Mouse (Mus musculus) kidney, adult 9 months (tissue): ENCODE results near the gene Rtl10.

Experiments used
- DNase-seq: peaks from one replicate; pipeline ENCODE4 v3.0.0; 2022

Rtl10 gene

DNA sequence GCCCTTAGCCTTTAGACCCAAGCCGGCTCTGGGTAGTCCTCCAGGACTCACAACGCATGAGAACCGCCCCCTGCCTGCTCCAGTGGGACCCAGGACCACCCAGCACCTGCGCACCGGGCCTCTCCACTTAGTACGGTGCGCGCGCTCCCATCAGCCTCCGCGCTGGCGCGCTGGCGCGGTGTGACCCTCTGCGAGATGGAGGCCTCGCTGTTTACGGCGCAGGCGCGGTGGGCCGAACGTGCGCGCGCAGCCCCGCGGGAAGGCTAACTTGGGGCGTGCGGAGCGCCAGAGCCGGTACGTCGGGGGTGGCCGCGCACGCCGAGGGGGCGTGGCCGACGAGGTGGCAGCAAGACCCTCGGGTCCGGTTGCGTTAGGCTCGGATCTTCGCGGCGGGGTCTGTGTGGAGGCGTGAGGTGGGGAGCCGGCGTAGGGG is at the start of gene Rtl10, which contains the start of gene Gnb1l:
Gene Rtl10 (plus strand): TSS at position 344 of the 433 bp plus-strand sequence.
Gene Gnb1l (plus strand): TSS at position 156 of the 433 bp plus-strand sequence.
- DNase-seq = peak; percentile 95

DNA sequence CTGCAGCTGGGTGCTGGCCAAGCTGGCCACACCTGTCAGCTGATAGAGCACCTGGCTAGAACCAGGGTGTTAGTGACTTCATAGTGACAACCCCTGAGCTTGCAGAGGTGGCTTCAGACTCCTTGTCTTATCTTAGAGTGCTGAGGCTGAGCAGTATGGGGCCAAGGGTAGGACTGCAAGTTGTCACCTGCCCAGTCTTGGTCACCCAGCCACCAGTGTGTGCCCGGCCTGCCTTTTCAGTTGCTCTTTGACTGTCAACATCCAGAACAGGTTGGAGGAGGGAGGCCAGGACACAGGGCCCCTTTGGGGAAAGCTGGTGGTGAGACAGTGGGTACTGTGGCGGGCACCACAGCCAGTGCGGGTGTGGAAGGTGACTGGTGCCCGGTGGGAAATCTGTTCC is 49.7 kb upstream of the Rtl10 start:
- no peak for DNase-seq

DNA sequence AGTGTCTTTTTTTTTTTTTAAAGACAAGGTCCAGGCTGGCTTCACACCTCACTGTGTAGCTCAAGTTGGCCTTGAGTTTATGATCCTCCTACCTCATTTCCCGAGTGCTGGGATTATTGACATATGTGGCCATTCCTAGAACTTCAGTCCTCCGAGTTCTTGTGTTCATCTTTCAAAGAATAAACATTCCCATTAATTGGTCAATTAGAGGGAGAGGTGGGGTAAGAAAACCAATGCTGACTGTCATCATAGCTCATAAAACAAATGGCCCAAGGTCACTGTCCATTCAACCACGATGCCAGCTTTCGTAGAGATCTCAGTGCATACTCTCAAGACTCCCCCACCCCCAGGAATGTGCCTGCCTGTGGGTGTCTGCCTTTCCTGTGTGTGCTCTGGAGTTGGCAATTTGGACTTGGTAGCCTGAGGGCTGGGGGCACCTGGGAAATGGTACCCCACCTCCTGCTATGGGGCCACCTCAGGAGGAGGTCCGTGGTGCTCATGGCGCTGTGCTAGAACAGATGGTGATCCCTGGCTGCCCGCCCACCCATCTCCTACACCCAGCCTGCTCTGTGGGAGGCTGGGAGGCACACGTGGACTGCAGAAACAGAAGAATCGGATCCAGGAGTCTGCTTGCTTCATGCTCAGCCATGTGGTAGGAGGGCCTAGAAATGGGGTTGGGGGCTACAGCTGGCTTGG is 47.1 kb upstream of the Rtl10 start:
- no peak for DNase-seq

DNA sequence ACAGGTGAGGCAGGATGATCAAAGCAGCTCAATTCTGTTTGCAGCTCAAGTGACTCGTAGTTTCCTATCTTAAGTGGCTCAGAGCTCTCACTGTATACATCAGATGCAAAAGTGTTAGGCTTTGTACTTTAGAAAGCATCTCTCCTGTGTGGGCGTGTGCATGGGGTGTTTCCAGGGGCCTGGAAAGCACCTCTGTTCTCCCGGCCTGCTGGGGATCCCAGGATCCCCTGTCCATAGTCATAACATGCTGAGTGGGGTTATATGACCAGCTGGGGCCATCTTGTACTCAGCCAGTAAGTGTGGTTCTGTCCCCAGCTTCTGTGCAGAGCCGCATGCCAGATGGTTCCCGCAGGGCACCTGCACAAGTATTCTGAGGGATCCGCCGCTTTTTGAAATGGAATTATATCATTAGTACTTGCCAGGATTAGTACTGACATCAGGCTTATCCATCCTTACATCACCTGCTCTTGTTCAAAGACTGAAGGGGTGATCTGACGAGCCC is 46.3 kb upstream of the Rtl10 start:
- DNase-seq = no peak

DNA sequence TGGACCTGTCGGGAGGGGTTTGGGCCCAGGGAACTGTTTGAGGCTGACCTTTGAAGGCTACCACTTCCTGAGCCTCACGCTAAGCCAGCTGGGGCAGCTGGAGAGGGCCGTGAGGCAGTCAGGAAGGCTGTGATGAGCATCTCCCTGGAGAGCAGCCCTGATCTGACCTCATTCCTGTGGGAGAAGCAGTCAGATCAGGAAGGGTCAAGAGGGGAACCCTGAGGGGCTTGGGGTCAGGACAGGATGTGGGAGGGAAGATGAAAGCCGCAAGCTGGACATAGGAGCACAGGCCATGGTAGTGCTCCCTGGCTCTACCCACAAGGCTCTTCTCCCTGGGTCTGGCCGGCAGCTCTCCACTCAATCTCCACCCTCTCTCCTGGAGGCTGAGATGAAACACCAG is 44.9 kb upstream of the Rtl10 start:
- peak; percentile 26 for DNase-seq

DNA sequence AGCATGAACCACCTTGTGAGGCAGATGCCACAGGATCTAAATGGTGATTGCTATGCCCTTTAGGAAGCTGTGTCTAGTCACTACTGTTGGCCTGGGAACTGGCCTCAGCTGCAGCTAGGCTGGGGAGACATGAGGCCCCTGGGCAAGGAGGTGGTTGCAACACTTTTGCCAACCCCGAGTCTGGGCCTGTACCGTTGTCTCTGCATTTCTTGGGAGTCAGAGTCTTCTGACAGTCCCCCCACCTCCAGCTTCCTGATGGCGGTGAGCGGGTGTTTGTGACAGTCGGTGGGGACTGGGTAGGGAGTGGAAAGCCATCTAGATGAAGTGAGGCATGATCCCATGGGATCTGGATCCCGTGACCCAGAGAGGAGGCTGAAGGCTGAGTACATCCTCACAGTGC is 43.3 kb upstream of the Rtl10 start:
- DNase-seq = no peak

DNA sequence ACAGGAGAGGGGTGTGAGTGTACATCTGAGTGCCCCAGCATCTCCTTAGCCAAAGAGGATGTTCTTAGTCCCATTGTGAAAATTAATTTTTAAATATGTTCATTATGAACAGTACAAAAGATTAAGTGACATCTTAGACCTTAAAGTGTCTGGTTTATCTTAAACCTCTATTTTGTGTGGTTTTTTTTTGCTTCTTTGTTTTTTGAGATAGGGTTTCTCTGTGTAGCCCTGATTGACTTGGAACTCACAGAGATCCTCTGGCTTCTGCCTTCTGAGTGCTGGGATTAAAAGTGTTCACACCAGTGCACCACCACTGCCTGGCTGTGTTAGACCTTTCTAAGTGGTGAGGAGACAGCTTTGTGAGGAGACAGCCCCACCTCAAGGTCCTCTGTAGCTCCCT is 40.0 kb upstream of the Rtl10 start:
- no peak for DNase-seq

DNA sequence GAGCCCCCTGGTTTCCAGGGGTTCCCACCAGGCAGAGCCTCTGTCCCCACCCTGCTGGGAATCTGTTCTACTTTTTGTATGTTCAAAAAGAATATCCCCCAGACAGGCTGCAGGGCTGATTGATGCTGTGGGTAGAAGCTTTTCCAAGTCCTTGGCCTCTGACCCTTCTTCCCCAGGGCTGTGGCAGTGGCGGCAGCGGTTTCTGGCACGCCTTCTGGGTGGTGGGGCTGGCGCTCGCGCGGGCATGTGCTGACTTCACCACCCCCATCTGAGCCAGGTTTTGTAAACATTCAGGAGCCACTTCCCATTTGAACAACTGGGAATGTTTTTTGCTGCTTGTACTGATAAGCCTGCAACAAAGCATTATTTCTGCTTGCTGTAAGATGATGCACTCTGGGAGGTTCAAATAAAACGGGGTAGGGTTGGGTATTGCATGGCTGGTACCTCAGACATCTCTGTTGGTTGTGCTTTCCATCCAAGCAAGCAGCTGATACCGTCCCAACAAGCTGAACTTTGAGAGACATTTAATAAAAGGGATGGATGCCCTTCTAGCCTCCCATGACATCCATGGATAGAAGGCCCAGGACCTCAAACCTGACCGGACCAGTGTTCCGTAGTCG is 39.3 kb upstream of the Rtl10 start:
- no peak for DNase-seq

DNA sequence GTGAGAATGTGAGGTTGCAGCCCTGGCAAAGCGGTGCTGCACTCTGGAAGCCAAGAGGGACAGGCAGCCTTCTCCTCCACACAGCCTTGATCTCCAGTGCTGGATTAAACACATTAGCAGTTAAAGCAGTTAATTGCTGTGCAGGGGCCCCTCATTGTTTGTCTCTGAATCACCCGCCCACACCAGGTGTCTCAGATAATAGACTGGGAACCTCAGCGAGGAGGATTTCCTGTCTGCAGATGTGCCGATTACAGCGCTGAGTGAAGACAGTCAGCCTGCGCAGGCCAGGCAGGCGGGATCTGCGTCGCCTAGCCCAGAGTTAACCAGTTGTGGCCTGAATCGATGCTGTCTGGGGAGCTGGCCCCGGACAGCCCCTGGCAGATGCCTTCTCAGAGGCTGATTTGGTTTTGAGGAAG is 38.7 kb upstream of the Rtl10 start:
- DNase-seq = no peak

DNA sequence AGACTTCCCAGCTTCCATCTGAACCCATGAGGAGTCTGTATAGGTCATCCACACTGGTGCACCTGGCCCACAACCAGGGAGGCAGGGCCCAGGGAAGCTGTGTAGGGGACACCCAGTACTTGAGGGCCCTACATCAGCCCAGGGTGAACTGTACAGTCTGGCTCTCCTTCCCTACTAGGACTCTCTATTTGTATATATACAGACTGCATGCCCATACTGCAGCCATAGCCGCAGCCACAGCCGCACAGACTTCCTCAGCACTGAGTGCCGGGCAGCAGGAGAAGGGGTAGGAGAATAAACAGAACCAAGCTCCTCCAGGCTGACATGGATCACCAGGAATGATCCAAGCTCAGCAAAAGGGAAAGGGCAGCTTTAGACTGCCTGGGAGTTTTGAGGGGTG is 37.9 kb upstream of the Rtl10 start:
- no peak for DNase-seq

DNA sequence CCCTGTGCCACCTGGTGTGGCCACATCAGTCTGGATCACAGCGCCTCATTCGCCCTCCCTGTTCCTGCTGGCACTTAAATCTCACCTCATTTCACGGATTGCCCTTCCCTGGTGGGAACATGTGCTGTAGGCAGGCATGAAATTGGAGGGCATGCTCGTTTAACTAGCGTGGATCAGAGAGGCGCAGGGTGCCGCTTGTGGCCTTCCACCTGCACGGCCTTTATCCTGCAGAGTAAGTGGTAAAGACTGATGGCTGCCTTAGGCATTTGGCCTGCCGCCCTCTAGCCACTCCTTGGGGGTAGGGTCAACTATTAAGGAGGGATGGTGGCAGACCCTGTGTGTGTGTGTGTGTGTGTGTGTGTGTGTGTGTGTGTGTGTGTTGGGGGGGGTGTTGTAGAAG is 36.7 kb upstream of the Rtl10 start:
- no peak for DNase-seq

DNA sequence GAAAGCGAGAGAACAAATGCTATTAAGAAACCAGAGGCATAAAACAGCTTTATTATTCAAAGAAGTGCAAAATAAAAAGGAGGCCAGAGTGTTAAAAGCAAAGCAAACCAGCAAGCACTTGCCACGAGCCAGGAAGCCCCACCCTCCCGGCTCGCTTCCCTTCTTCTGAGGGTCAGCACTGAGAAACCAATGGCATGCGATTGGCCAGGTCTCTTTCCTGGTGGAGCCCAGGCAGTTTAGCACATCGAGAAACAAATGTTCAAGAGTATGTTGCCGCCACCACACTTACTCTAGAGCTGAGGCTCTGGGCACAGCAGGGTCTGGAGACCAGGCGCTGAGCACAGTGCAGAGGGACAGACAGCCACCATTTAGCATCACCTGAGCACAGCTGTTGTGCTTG is 36.1 kb upstream of the Rtl10 start:
- DNase-seq = no peak

DNA sequence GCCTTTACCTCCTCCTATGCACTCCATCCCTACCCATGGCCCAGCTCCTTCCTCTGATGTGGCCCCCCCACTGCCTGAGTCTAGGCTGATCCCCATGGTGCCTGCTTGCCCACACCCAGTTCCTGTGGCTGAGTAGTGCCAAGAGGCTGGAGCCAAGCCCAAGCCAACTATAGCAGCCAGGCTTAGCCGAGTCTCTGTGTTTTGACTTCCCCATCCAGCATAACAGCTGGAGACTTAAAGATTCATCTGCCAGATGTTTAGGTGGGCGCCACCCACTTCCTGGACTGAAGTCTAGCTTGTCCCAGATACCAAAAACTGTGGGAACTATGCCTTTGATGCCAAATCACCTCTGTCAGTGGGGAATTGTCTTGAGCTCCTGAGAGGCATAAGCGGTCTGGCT is 34.4 kb upstream of the Rtl10 start:
- DNase-seq = no peak

DNA sequence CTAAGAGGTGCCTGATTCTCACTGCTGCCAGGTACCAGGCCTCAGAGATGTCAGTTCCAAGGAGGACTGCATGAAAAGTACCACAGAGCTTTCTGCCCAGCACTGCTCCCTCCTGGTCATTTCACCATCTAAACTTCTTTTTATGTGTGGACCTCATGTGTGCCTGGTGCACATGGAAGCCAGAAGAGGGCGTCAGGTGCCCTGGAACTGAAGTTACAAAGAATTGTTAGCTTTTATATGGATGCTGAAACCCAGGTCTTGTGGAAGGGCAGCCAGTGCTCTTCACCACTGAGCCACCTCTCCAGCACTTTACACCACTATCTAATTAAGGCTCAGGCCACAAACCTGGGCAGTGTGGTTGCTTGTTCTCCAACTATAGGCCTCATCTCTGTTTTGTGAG is 27.9 kb upstream of the Rtl10 start:
- DNase-seq = no peak

DNA sequence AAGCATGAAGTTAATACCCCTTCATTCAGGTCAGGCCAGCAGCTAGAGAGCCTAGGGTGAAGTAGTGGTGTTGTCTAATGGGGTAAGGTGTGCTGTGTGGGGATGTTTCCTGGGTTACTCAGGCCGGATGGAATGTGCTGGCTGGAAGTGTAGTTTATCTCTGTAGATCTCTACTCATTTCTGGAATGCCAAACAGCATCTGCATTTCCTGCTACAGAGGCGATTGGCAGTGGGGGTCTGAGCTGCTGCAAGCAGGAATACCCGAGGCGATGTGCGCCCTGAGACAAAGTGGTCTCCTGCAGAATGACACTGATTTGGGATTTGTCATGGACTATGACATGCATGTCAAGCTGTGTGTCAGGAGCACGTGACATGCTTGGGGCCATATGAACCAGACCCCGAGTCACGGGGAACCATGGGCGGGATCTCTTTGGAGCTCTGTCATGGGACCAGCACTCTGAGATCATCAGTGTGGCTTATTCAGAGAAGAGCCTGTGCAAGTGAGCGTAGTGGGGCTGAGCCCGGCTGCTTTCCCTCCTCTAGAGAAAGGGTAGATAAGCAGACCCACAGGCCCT is 27.2 kb upstream of the Rtl10 start:
- no peak for DNase-seq

DNA sequence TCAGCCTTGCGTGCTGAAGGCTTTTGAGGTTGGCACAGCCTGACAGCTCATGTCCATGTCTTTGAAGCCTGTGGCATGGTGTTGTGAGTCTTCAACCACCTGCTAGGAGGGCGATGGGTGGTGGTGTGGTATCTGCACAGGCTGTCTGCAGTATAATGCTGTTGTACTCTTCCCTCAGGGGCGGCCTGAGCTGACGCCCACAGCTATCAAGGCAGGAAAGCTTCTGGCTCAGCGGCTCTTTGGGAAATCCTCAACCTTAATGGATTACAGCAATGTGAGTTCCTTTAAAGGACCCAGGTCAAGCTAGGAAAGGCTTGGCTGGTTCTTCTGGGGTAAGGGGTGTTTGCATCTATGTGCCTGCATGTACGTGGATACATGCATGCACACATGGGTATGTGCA is 26.7 kb upstream of the Rtl10 start:
- no peak for DNase-seq

DNA sequence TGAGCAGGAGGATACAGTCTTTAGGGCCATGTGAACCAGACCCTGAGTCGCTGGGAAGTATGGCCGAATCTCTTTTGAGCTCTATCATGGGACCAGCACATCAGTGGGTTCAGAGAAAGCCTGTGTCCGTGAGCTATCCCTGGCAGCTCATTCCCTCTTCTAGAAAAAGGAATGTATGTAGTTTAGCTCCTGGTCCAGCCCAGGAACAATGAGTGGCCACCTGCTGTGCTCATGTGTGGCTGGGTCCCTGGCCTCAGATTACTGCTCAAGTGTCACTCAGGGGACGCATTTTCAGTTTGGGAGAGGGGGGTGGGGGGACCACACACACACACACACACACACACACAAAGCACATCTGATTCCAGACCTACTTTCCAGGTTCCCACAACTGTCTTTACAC is 26.3 kb upstream of the Rtl10 start:
- DNase-seq = no peak

DNA sequence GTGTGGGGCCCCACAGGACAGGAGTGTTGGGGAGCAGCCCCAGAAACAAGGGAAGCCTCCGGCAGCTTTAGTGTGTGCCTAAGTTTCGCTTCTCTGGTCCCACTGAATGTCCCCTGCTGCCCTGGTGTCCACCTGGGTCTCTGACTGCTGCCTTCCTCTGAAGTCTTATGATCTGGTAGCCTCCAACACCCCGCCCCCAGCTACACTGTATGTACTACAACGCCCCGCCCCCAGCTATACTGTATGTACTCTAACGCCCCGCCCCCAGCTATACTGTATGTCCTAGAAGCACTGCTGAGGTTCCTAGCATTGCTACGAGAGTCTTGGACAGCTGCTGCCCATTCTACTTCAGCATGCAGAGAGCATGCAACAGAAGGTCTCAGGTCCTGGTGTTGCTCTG is 25.7 kb upstream of the Rtl10 start:
- DNase-seq = no peak

DNA sequence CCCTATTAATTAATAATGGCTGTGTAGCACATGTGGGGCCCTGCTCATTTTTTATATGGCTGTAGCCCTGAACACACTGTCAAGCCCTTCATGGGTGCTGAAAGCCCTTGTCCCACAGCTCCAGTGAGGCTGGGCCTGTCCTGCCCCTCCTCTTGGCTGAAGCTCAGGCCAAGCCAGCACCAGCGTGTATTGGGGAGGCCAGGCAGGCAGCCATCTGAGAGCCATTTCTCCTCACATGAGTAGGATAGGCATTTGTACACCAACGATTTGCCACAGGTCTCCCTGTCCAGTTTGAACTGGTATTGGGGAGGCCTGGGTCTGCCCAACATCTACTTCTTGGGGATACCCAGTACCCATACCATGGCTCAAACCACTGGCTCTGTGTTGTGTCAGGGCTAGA is 24.7 kb upstream of the Rtl10 start:
- no peak for DNase-seq

DNA sequence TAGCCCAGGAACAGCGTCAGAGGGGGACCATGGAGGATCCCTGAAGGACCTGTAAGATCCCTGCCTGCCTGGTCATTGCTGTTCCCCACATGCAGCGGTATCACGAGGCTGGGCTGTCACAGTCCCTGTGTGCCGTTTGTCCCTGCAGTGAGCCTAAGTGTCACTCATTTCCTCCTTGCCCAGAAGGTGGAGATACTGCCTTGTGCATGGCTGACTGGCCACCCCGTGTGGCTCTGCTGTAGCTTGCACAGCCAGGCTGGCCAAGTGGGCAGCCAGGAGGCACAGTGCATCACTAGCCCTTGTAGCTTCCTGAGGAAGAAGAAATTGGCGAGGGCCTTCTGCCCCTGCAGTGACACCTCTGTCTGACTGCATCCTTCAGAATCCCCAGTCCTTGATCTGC is 20.7 kb upstream of the Rtl10 start:
- no peak for DNase-seq

DNA sequence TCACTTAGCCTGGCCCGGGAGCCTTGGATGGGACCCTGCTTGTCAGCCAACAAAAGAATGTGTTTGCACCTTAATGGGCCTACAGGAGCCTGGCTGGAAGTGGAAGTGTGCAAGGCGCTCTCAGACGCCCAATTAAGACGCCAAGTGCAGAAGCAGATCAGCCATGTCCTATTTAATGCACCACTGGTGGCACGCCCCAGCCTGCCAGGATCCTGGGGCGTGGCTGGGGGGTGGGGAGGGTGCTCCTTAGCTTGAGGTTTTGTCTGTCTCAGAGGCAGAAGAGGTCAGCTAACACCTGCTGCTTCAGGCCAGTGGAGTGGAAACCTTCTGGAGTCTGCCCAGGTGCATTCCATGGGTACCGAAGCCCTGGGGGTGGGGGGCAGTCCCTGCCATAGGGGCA is 19.0 kb upstream of the Rtl10 start:
- no peak for DNase-seq

DNA sequence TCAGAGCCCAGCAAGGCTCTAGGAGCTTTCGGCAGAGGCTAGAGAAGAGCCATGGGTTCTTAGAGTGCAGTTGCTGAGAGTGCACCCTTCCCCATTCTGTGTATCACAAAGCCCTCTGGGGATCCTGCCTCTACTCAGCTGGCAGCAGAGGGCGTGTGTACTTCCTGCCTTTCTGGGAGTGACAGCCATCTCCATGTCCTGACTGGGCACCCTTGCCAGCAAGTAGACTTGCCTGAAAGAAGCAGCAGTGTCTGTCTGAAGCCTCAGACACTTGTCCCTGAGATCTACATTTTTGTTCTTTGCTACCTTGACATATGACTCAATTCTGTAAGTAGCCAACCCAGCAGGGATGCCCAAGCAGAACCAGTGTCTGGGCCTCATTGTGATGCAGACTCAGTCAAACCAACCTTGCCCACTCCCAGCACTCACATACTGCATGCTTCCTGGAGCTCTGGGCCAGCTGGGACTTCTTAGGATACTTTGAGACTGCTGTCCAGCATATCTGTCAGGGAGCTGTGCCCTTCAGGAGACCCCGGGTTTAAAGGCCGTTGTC is 17.7 kb upstream of the Rtl10 start:
- DNase-seq = no peak

DNA sequence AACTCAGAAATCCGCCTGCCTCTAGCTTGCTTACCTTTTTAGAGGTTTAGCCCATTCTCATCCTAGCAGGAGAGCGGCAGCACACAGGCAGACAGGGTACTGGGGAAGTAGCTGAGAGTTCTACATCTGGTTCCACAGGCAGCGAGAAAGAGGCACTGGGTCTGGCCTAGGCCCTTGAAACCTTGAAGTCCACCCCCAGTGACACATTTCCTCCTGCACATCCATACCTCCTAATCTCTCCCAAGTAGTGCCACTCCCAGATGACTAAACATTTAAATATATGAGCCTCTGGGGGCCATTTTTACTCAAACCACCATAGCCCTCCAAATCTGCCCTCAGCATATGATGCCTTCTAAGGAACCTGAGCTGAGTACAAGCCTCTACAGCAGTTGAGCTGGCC is 16.3 kb upstream of the Rtl10 start:
- no peak for DNase-seq

DNA sequence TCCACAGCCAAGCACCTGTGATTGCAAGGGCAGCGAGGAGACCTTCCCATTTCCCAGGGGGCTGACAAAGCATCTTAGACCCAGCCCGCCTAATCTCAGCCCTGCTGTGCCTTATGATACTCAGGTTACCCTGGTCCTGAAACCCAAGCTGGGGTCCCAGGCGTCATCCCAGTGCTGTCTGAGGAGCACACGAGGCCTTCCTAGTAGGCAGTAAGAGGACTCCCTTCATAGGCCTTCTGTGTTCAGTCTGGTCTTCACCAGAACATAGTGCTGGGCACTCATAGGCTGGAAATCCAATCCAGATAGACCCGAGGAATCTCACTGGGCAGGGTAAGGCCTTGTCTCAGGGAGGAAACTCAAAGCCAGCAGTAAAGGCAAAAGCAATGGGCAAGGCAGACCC is 14.9 kb upstream of the Rtl10 start:
- no peak for DNase-seq
